Mouse (Mus musculus): ENCODE measurements around the gene Blzf1. TPM values are rescaled to one million over a fixed set of nuclear protein-coding genes. Genes with fewer than 3 reads are reported as not detected.

The Blzf1 gene
- polyA plus RNA-seq, 1 experiment = 11.4 TPM

DNA sequence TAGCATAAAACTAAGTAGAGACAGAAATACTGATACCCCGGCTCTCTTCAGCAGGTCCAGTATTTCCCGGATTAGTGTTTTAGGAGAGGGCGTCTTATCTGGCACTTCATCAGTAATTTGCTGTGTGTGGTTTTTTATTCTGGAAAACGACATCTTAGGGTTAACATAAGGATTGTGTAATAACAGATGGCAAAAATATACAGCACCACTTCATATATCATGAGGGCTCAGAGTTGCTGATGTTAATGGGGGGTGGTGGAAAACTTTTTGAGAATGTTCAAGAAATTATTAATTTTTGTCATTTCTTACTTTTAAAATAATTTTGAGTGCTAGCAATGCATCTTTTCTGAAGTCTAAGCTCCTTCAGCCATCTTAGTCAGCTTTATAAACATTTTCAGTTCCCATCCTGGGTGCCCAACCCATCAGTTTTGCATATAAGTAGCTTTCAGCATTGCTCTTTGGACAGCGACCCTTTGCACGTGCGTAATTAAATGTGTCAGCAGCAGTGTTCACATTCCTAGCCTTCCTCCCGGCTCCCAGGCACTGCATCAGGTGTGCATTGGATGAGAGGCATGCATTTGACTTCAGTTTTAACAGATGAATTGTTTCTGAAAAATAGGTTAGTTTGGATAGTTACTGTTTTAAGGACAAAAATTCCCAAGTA lies 15.8 kb upstream of the Blzf1 start:
- no peak overlapping the region for H3K4me2 ChIP-seq (ENCODE audit: low read depth)
- H3K79me2 ChIP-seq (ENCODE audit: control insufficient read depth, insufficient read depth) = no peaks in the 10 kb centered on the region
- TF ChIP-seq MAX (IDR thresholded peaks at IDR 0.05; ENCODE audit: low read depth) (no peak), MYOD1 (IDR thresholded peaks at IDR 0.05; ENCODE audit: control insufficient read depth in 1 of 3, insufficient read length in 2 of 3, low read depth in 2 of 3) (no peak), USF1 (IDR thresholded peaks at IDR 0.05; ENCODE audit: low read depth) (no peak), CEBPB (IDR thresholded peaks at IDR 0.05; ENCODE audit: insufficient read depth, poor library complexity, severe bottlenecking) (no peak), TCF3 (IDR thresholded peaks at IDR 0.05; ENCODE audit: insufficient read length, low read depth) (no peak), REST (IDR thresholded peaks at IDR 0.05; ENCODE audit: insufficient read depth, insufficient read length) (no peak), POLR2AphosphoS2 (IDR thresholded peaks at IDR 0.05; ENCODE audit: insufficient read length, low read depth) (no peak)
- H3K27me3 ChIP-seq (ENCODE audit: control insufficient read depth, insufficient read depth, insufficient read length) = no peaks in the 10 kb centered on the region
- no peak overlapping the region for H3K4me3 ChIP-seq
- no peaks in the 10 kb centered on the region for H3K36me3 ChIP-seq (ENCODE audit: control insufficient read depth, insufficient read depth)
- no peak overlapping the region for H3ac ChIP-seq (ENCODE audit: control insufficient read depth, insufficient read length)

DNA sequence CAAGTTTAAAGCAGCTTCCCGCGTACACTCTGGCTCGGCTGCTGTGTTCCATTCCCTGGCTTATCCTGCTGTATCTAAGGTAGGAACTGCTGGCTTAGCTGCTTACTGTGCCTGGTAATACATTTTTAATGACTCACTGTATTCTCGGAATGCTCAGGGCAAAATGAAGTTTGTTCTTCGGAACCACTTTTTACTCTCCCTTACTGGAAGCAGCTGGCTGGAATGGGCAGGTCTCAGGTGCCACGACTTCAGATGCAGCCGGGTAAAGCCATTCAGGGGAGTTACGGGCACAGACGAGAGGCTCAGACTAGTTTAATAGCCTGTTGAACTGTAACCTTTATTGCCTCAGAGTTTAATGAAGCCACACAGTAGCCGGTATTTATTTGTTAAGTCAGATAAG lies 14.1 kb upstream of the Blzf1 start:
- H3K4me3 ChIP-seq = no peak overlapping the region
- H3K79me2 ChIP-seq (ENCODE audit: control insufficient read depth, insufficient read depth) = no peaks in the 10 kb centered on the region
- H3K4me2 ChIP-seq (ENCODE audit: low read depth) = no peak overlapping the region
- no peaks in the 10 kb centered on the region for H3K27me3 ChIP-seq (ENCODE audit: control insufficient read depth, insufficient read depth, insufficient read length)
- H3ac ChIP-seq (ENCODE audit: control insufficient read depth, insufficient read length) = no peak overlapping the region
- no peaks in the 10 kb centered on the region for H3K36me3 ChIP-seq (ENCODE audit: control insufficient read depth, insufficient read depth)
- no peak for TF ChIP-seq CEBPB (IDR thresholded peaks at IDR 0.05; ENCODE audit: insufficient read depth, poor library complexity, severe bottlenecking)
- TF ChIP-seq TCF3 (IDR thresholded peaks at IDR 0.05; ENCODE audit: insufficient read length, low read depth) = no peak
- TF ChIP-seq MYOG (IDR thresholded peaks at IDR 0.05; ENCODE audit: control insufficient read depth in 1 of 3, insufficient read depth in 1 of 3, insufficient read length in 2 of 3, low read depth in 2 of 3) = no peak
- no peak for TF ChIP-seq REST (IDR thresholded peaks at IDR 0.05; ENCODE audit: insufficient read depth, insufficient read length)
- no peak for TF ChIP-seq MYOD1 (IDR thresholded peaks at IDR 0.05; ENCODE audit: control insufficient read depth in 1 of 3, insufficient read length in 2 of 3, low read depth in 2 of 3)
- TF ChIP-seq SRF (IDR thresholded peaks at IDR 0.05; ENCODE audit: control insufficient read depth, insufficient read length, low read depth) = no peak
- no peak for TF ChIP-seq USF1 (IDR thresholded peaks at IDR 0.05; ENCODE audit: low read depth)
- TF ChIP-seq TCF12 (IDR thresholded peaks at IDR 0.05; ENCODE audit: insufficient read depth, poor library complexity, severe bottlenecking) = no peak
- TF ChIP-seq MAX (IDR thresholded peaks at IDR 0.05; ENCODE audit: low read depth) = no peak
- TF ChIP-seq POLR2A (IDR thresholded peaks at IDR 0.05; ENCODE audit: insufficient read length, low read depth) = no peak
- TF ChIP-seq E2F4 (IDR thresholded peaks at IDR 0.05; ENCODE audit: insufficient read depth) = no peak
- no peak for TF ChIP-seq POLR2AphosphoS2 (IDR thresholded peaks at IDR 0.05; ENCODE audit: insufficient read length, low read depth)

DNA sequence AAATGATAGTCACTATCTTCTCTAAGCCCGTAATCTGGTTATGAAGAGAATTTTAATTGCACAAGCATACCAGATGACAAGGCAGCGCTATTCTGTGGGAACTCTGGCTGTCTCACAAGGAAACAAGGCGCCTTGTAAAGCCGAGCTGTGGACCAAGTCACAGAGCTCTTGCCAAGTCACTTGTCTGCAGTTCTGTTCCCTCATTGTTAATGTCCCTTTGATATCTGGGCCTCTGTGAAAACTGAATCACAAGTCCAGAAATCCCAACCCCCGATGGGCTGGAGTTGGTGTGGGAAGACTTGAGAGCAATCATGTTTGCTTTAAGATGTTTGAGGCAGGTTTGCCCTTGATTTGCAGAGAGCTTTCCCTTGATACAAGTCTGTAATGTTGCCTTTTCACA lies 13.4 kb upstream of the Blzf1 start:
- Histone ChIP-seq H3K79me2 (ENCODE audit: control insufficient read depth, insufficient read depth) (no peaks in the 10 kb centered on the region), H3ac (ENCODE audit: control insufficient read depth, insufficient read length) (no peak overlapping the region), H3K4me3 (no peak overlapping the region), H3K27me3 (ENCODE audit: control insufficient read depth, insufficient read depth, insufficient read length) (no peaks in the 10 kb centered on the region), H3K4me2 (ENCODE audit: low read depth) (no peak overlapping the region), H3K36me3 (ENCODE audit: control insufficient read depth, insufficient read depth) (no peaks in the 10 kb centered on the region)
- no peak for TF ChIP-seq CEBPB (IDR thresholded peaks at IDR 0.05; ENCODE audit: insufficient read depth, poor library complexity, severe bottlenecking)
- TF ChIP-seq POLR2A (IDR thresholded peaks at IDR 0.05; ENCODE audit: insufficient read length, low read depth) = no peak
- TF ChIP-seq MYOG (IDR thresholded peaks at IDR 0.05; ENCODE audit: control insufficient read depth in 1 of 3, insufficient read depth in 1 of 3, insufficient read length in 2 of 3, low read depth in 2 of 3) = no peak
- no peak for TF ChIP-seq TCF3 (IDR thresholded peaks at IDR 0.05; ENCODE audit: insufficient read length, low read depth)
- TF ChIP-seq E2F4 (IDR thresholded peaks at IDR 0.05; ENCODE audit: insufficient read depth) = no peak
- no peak for TF ChIP-seq USF1 (IDR thresholded peaks at IDR 0.05; ENCODE audit: low read depth)
- no peak for TF ChIP-seq MAX (IDR thresholded peaks at IDR 0.05; ENCODE audit: low read depth)
- no peak for TF ChIP-seq SRF (IDR thresholded peaks at IDR 0.05; ENCODE audit: control insufficient read depth, insufficient read length, low read depth)
- TF ChIP-seq REST (IDR thresholded peaks at IDR 0.05; ENCODE audit: insufficient read depth, insufficient read length) = no peak
- no peak for TF ChIP-seq MYOD1 (IDR thresholded peaks at IDR 0.05; ENCODE audit: control insufficient read depth in 1 of 3, insufficient read length in 2 of 3, low read depth in 2 of 3)
- TF ChIP-seq TCF12 (IDR thresholded peaks at IDR 0.05; ENCODE audit: insufficient read depth, poor library complexity, severe bottlenecking) = no peak
- TF ChIP-seq POLR2AphosphoS2 (IDR thresholded peaks at IDR 0.05; ENCODE audit: insufficient read length, low read depth) = no peak

DNA sequence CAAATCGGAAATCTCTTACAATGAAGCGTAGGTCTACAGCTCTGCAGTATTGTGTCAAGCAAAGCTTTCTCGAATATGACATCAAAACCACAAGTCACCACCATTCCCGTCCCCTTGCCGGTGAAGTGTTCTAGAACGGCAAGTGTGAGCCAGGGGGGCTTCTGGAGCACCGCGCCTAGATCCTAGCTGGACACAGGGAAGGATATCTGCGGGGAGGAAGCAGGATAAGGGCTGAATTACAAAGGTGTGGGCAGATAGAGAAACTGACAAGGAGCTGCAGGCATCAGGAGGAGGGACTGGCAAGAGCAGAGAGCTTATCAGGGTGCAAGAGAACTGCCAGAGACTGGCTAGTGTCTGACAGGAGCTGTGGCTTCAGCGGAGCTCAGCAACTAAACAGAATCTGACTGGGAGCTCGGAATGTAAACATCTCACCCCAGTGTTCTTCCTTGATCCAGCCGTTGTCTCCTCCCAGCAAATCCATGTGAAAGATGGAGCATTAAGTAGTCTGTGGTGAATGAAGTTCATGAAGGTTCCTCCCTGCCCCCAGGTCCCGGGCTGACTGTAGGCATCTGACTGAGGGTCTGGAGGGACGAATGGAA lies 12.4 kb upstream of the Blzf1 start:
- TF ChIP-seq E2F4 (IDR thresholded peaks at IDR 0.05; ENCODE audit: insufficient read depth) (no peak), MYOG (IDR thresholded peaks at IDR 0.05; ENCODE audit: control insufficient read depth in 1 of 3, insufficient read depth in 1 of 3, insufficient read length in 2 of 3, low read depth in 2 of 3) (no peak), MYOD1 (IDR thresholded peaks at IDR 0.05; ENCODE audit: control insufficient read depth in 1 of 3, insufficient read length in 2 of 3, low read depth in 2 of 3) (no peak), USF1 (IDR thresholded peaks at IDR 0.05; ENCODE audit: low read depth) (no peak), REST (IDR thresholded peaks at IDR 0.05; ENCODE audit: insufficient read depth, insufficient read length) (no peak), POLR2A (IDR thresholded peaks at IDR 0.05; ENCODE audit: insufficient read length, low read depth) (no peak)
- no peaks in the 10 kb centered on the region for H3K27me3 ChIP-seq (ENCODE audit: control insufficient read depth, insufficient read depth, insufficient read length)
- no peaks in the 10 kb centered on the region for H3K79me2 ChIP-seq (ENCODE audit: control insufficient read depth, insufficient read depth)
- no peaks in the 10 kb centered on the region for H3K36me3 ChIP-seq (ENCODE audit: control insufficient read depth, insufficient read depth)
- no peak overlapping the region for H3ac ChIP-seq (ENCODE audit: control insufficient read depth, insufficient read length)
- no peak overlapping the region for H3K4me3 ChIP-seq
- no peak overlapping the region for H3K4me2 ChIP-seq (ENCODE audit: low read depth)
